Mouse (Mus musculus): Measurements from ENCODE around the gene Tiam2. TPM values are rescaled to one million over a fixed set of nuclear protein-coding genes. Genes with fewer than 3 reads are reported as not detected.

The Tiam2 gene
- 19.4 and 20.6 TPM in 2 replicates for polyA plus RNA-seq (2016; fragmentation: Nextera tagmentation; extraction: Ambion mirVana)

- Histone ChIP-seq H3K4me3 (replicated peaks) (peak within 1 kb of the TSS; percentile 67), H3K36me3 (no peaks in the 10 kb centered on the region), H3K9ac (replicated peaks) (peak within 1 kb of the TSS; percentile 75), H3K9me3 (no peaks in the 10 kb centered on the region), H3K4me1 (replicated peaks) (peaks cover 21% of the 10 kb centered on the region), H3K27me3 (peaks cover 15% of the 10 kb centered on the region), H3K27ac (peak within 1 kb of the TSS; percentile 82), H3K4me2 (peak within 1 kb of the TSS; percentile 85)
- peak; percentile 87 for ATAC-seq (ENCODE audit: insufficient number of reproducible peaks, insufficient read depth, low FRiP score, low TSS enrichment, low read depth)
- under 1% methylated on average over 52 of the region's 55 CpGs for WGBS
Measured at GRCm38 (mm10) chr17:3326148-3326902, at the start of gene Tiam2. Gene Tiam2, plus strand, starts transcription at chr17:3326573.

- H3K27me3 ChIP-seq = no peaks in the 10 kb centered on the region
- H3K4me2 ChIP-seq = no peak overlapping the region
- peaks cover 50% of the 10 kb centered on the region for H3K4me1 ChIP-seq (replicated peaks)
- H3K36me3 ChIP-seq = no peaks in the 10 kb centered on the region
- 20% methylated on average over 2 of the region's 2 CpGs for WGBS
- peak overlapping the region; percentile 87 for H3K27ac ChIP-seq
- no peak overlapping the region for H3K9ac ChIP-seq (replicated peaks)
- no peaks in the 10 kb centered on the region for H3K9me3 ChIP-seq
- ATAC-seq (ENCODE audit: insufficient number of reproducible peaks, insufficient read depth, low FRiP score, low TSS enrichment, low read depth) = no peak
- H3K4me3 ChIP-seq (replicated peaks) = no peak overlapping the region
Measured at GRCm38 (mm10) chr17:3280321-3280720, 46.1 kb upstream of the Tiam2 start.

- Histone ChIP-seq H3K4me2 (no peak overlapping the region), H3K36me3 (no peaks in the 10 kb centered on the region), H3K4me3 (replicated peaks) (no peak overlapping the region), H3K9ac (replicated peaks) (no peak overlapping the region), H3K4me1 (replicated peaks) (peaks cover 56% of the 10 kb centered on the region), H3K27me3 (no peaks in the 10 kb centered on the region), H3K27ac (peak overlapping the region; percentile 87), H3K9me3 (no peaks in the 10 kb centered on the region)
- WGBS = 14% methylated on average over 5 of the region's 5 CpGs
- peak; percentile 23; the same call in 1 of the 2 replicates for ATAC-seq (ENCODE audit: insufficient number of reproducible peaks, insufficient read depth, low FRiP score, low TSS enrichment, low read depth)
Measured at GRCm38 (mm10) chr17:3281939-3282338, 44.4 kb upstream of the Tiam2 start.

- H3K4me1 ChIP-seq (replicated peaks) = peaks cover 57% of the 10 kb centered on the region
- no peaks in the 10 kb centered on the region for H3K36me3 ChIP-seq
- H3K27ac ChIP-seq = peak overlapping the region; percentile 92
- no peaks in the 10 kb centered on the region for H3K9me3 ChIP-seq
- H3K4me2 ChIP-seq = no peak overlapping the region
- 34% methylated on average over 8 of the region's 8 CpGs for WGBS
- no peak overlapping the region for H3K9ac ChIP-seq (replicated peaks)
- no peaks in the 10 kb centered on the region for H3K27me3 ChIP-seq
- H3K4me3 ChIP-seq (replicated peaks) = no peak overlapping the region
- ATAC-seq (ENCODE audit: insufficient number of reproducible peaks, insufficient read depth, low FRiP score, low TSS enrichment, low read depth) = peak; percentile 61; the same call in 1 of the 2 replicates
Measured at GRCm38 (mm10) chr17:3285030-3285671, 41.2 kb upstream of the Tiam2 start.

- no peaks in the 10 kb centered on the region for H3K9me3 ChIP-seq
- H3K27ac ChIP-seq = peak overlapping the region; percentile 92
- no peaks in the 10 kb centered on the region for H3K27me3 ChIP-seq
- WGBS = 50% methylated on average over 8 of the region's 8 CpGs
- H3K9ac ChIP-seq (replicated peaks) = no peak overlapping the region
- H3K4me2 ChIP-seq = no peak overlapping the region
- peaks cover 47% of the 10 kb centered on the region for H3K4me1 ChIP-seq (replicated peaks)
- no peak overlapping the region for H3K4me3 ChIP-seq (replicated peaks)
- no peak for ATAC-seq (ENCODE audit: insufficient number of reproducible peaks, insufficient read depth, low FRiP score, low TSS enrichment, low read depth)
- H3K36me3 ChIP-seq = no peaks in the 10 kb centered on the region
Measured at GRCm38 (mm10) chr17:3286123-3286825, 40.1 kb upstream of the Tiam2 start.

- peaks cover 4% of the 10 kb centered on the region; the same call in 1 of the 2 replicates for H3K36me3 ChIP-seq
- peaks cover 28% of the 10 kb centered on the region for H3K4me1 ChIP-seq (replicated peaks)
- H3K27me3 ChIP-seq = no peaks in the 10 kb centered on the region
- 23% methylated on average over 6 of the region's 6 CpGs for WGBS
- ATAC-seq (ENCODE audit: insufficient number of reproducible peaks, insufficient read depth, low FRiP score, low TSS enrichment, low read depth) = no peak
- H3K27ac ChIP-seq = no peak overlapping the region
- H3K4me3 ChIP-seq (replicated peaks) = no peak overlapping the region
- no peaks in the 10 kb centered on the region for H3K9me3 ChIP-seq
- no peak overlapping the region for H3K4me2 ChIP-seq
- no peak overlapping the region for H3K9ac ChIP-seq (replicated peaks)
Measured at GRCm38 (mm10) chr17:3288341-3288740, 38.0 kb upstream of the Tiam2 start.

GRCm38 (mm10) chr17:3295097-3295496 lies 31.3 kb upstream of the Tiam2 start:
- Histone ChIP-seq H3K9ac (replicated peaks) (no peak overlapping the region), H3K4me2 (no peak overlapping the region), H3K36me3 (peaks cover 4% of the 10 kb centered on the region; the same call in 1 of the 2 replicates), H3K4me1 (replicated peaks) (peaks cover 28% of the 10 kb centered on the region), H3K4me3 (replicated peaks) (no peak overlapping the region), H3K27ac (0 out of 2 replicates have a peak overlapping the region, but pooled peaks have one; percentile 32), H3K9me3 (no peaks in the 10 kb centered on the region), H3K27me3 (no peaks in the 10 kb centered on the region)
- WGBS = 7% methylated on average over 2 of the region's 2 CpGs
- ATAC-seq (ENCODE audit: insufficient number of reproducible peaks, insufficient read depth, low FRiP score, low TSS enrichment, low read depth) = no peak

- H3K36me3 ChIP-seq = no peaks in the 10 kb centered on the region
- H3K27me3 ChIP-seq = no peaks in the 10 kb centered on the region
- ATAC-seq (ENCODE audit: insufficient number of reproducible peaks, insufficient read depth, low FRiP score, low TSS enrichment, low read depth) = no peak
- H3K9me3 ChIP-seq = no peaks in the 10 kb centered on the region
- H3K27ac ChIP-seq = no peak overlapping the region
- H3K4me3 ChIP-seq (replicated peaks) = no peak overlapping the region
- WGBS = 60% methylated on average over 6 of the region's 6 CpGs
- H3K4me2 ChIP-seq = no peak overlapping the region
- H3K4me1 ChIP-seq (replicated peaks) = peaks cover 21% of the 10 kb centered on the region
- no peak overlapping the region for H3K9ac ChIP-seq (replicated peaks)
Measured at GRCm38 (mm10) chr17:3299487-3299886, 26.9 kb upstream of the Tiam2 start.

- H3K27ac ChIP-seq = peak overlapping the region; percentile 66
- no peak overlapping the region for H3K4me3 ChIP-seq (replicated peaks)
- no peak overlapping the region for H3K4me2 ChIP-seq
- no peak overlapping the region for H3K9ac ChIP-seq (replicated peaks)
- no peaks in the 10 kb centered on the region for H3K27me3 ChIP-seq
- H3K9me3 ChIP-seq = no peaks in the 10 kb centered on the region
- no peaks in the 10 kb centered on the region for H3K36me3 ChIP-seq
- peaks cover 6% of the 10 kb centered on the region; the same call in 1 of the 2 replicates for H3K4me1 ChIP-seq (replicated peaks)
- ATAC-seq (ENCODE audit: insufficient number of reproducible peaks, insufficient read depth, low FRiP score, low TSS enrichment, low read depth) = no peak
- 26% methylated on average over 2 of the region's 2 CpGs for WGBS
Measured at GRCm38 (mm10) chr17:3305926-3306325, 20.4 kb upstream of the Tiam2 start.

- H3K4me1 ChIP-seq (replicated peaks) = 0 out of 2 replicates have a peak, but pooled peaks cover 2% of the 10 kb centered on the region
Measured at GRCm38 (mm10) chr17:3313711-3314624, 12.4 kb upstream of the Tiam2 start.

More at GRCm38 (mm10) chr17:3313711-3314624, 12.4 kb upstream of the Tiam2 start:
- 7% methylated on average over 59 of the region's 60 CpGs for WGBS
- peak; percentile 92 for ATAC-seq (ENCODE audit: insufficient number of reproducible peaks, insufficient read depth, low FRiP score, low TSS enrichment, low read depth)
- Histone ChIP-seq H3K9me3 (0 out of 2 replicates have a peak, but pooled peaks cover under 1% of the 10 kb centered on the region), H3K36me3 (no peaks in the 10 kb centered on the region), H3K9ac (replicated peaks) (peak overlapping the region; percentile 45; the same call in 1 of the 2 replicates), H3K4me3 (replicated peaks) (peak overlapping the region; percentile 35), H3K4me2 (peak overlapping the region; percentile 57), H3K27ac (peak overlapping the region; percentile 35; the same call in 1 of the 2 replicates), H3K27me3 (no peaks in the 10 kb centered on the region)

Data from limb, embryonic 12.5 days (tissue).